Mouse (Mus musculus) hindbrain, embryonic 11.5 days (tissue): ENCODE data around the gene Syn3. TPM values are rescaled to one million over a fixed set of nuclear protein-coding genes. Genes with fewer than 3 reads are reported as not detected.

Experiments
- ATAC-seq: fragments of 200-750 bp; cut with Nextera tagmentation; 2 replicates; pipeline ENCODE4 v1.8.0; 2017; ENCODE audit warnings: mild to moderate bottlenecking, moderate TSS enrichment, moderate library complexity; ENCODE audit not compliant: low FRiP score
- DNase-seq: peaks from one replicate; pipeline ENCODE4 v3.0.0-alpha.2; 2015; ENCODE audit warnings: low spot score
- H3K27ac ChIP-seq: fragments of 300-500 bp; sonication (generic); 2 replicates; pipeline ENCODE4 v1.5.1; 2014; ENCODE audit warnings: mild to moderate bottlenecking, low read depth, low read length
- H3K27me3 ChIP-seq: fragments of 300-500 bp; sonication (generic); 2 replicates; pipeline ENCODE4 v1.6.1; 2014; ENCODE audit warnings: mild to moderate bottlenecking, low read length, moderate library complexity, mixed read lengths; ENCODE audit not compliant: control insufficient read depth, insufficient read depth
- H3K36me3 ChIP-seq: fragments of 300-500 bp; sonication (generic); 2 replicates; pipeline ENCODE4 v1.6.1; 2014; ENCODE audit warnings: mild to moderate bottlenecking, low read length, moderate library complexity, mixed read lengths; ENCODE audit not compliant: control insufficient read depth, insufficient read depth
- H3K4me1 ChIP-seq: fragments of 300-500 bp; sonication (generic); replicated peaks from 2 replicates; pipeline ENCODE4 v1.6.1; 2014; ENCODE audit warnings: low read length, mixed read lengths; ENCODE audit not compliant: control insufficient read depth, insufficient read depth
- H3K4me2 ChIP-seq: fragments of 300-500 bp; sonication (generic); replicated peaks from 2 replicates; pipeline ENCODE4 v1.6.1; 2014; ENCODE audit warnings: mild to moderate bottlenecking, low read depth, low read length
- H3K4me3 ChIP-seq: fragments of 300-500 bp; sonication (generic); 2 replicates; pipeline ENCODE4 v1.5.1; 2014; ENCODE audit warnings: low read depth, low read length
- H3K9ac ChIP-seq: fragments of 300-500 bp; sonication (generic); 2 replicates; pipeline ENCODE4 v1.6.1; 2014; ENCODE audit warnings: low read depth, low read length
- H3K9me3 ChIP-seq: fragments of 300-500 bp; sonication (generic); 2 replicates; pipeline ENCODE4 v1.6.1; 2016; ENCODE audit warnings: low read length; ENCODE audit not compliant: control insufficient read depth
- WGBS: fragments of 180-500 bp; shearing (Covaris S2); extraction: QIAGEN DNeasy Blood & Tissue Kit; methylation state at CpG from one replicate; pipeline ENCODE4 v1.1.7; 2014; 5-methylcytosine and 5-hydroxymethylcytosine counted together
- polyA plus RNA-seq: library from polyadenylated mRNA; unstranded; fragments of >200 nt; fragmentation: Nextera tagmentation; extraction: Ambion mirVana; gene quantifications from 2 replicates; pipeline ENCODE4 v1.2.1, GENCODE M21; 2014

Syn3 gene
- polyA plus RNA-seq, 1 experiment from 2014 or later, result 5.9 TPM

DNA sequence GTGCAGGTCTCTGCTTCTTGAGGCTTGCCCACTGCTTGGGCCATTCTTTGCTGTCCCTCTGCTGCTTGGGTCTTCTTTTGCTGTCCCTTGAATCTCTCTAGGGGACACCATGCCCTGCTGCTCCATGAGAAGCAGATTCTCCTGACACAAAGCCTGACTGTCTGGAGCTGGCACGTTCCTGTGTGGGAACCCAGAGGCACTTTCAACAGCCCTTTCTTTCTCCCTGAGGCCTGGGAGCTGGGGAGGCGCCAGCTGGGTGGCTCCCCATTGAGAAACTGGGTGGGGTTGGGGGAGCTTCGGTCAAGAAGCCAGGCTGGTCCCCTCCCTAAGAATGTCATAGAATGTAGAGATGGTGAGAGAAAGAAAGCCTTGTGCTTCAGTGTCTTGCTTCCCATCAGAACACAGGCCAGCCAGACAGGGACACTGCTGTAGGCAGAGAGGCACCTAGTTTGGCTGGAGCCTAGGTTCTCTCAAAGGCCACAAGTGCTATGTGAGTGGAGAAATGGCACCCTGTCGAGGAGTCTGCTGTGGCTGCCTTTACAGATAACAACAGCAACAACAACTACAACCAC is 304.7 kb downstream of the Syn3 start:
- no peaks in the 10 kb centered on the region for H3K4me1 ChIP-seq
- no peak overlapping the region for H3K4me2 ChIP-seq
- H3K4me3 ChIP-seq, result no peak overlapping the region
- no peak overlapping the region for H3K9ac ChIP-seq
- no peaks in the 10 kb centered on the region for H3K9me3 ChIP-seq
- 53% methylated on average over 4 of the region's 4 CpGs for WGBS
- DNase-seq (no peak), ATAC-seq (no peak)
- no peak overlapping the region for H3K27ac ChIP-seq
- H3K36me3 ChIP-seq, result no peaks in the 10 kb centered on the region
- no peaks in the 10 kb centered on the region for H3K27me3 ChIP-seq

DNA sequence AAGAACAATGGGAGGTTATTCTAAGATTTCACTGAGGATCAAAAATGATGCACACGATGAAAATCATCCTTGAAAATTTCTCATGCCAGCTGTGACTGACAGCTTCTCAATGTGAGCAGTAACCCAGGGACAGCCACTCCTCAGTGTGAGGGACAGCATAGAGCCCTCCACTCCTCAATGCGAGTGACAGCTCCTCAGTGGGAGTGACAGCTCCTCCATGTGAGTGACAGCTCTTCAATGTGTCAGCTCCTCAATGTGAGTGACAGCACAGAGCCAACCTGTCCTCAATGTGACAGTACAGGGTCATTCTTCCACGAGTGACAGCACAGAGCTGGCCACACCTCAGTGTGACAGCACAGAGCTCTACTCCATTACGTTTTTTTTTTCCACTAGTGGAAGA is 310.1 kb downstream of the Syn3 start:
- no peak for DNase-seq
- 81% methylated on average over 4 of the region's 4 CpGs for WGBS
- Histone ChIP-seq H3K4me2 (no peak overlapping the region), H3K27me3 (no peaks in the 10 kb centered on the region), H3K9ac (no peak overlapping the region), H3K9me3 (no peaks in the 10 kb centered on the region), H3K36me3 (no peaks in the 10 kb centered on the region), H3K4me3 (no peak overlapping the region), H3K27ac (no peak overlapping the region), H3K4me1 (no peaks in the 10 kb centered on the region)
- ATAC-seq, result no peak

DNA sequence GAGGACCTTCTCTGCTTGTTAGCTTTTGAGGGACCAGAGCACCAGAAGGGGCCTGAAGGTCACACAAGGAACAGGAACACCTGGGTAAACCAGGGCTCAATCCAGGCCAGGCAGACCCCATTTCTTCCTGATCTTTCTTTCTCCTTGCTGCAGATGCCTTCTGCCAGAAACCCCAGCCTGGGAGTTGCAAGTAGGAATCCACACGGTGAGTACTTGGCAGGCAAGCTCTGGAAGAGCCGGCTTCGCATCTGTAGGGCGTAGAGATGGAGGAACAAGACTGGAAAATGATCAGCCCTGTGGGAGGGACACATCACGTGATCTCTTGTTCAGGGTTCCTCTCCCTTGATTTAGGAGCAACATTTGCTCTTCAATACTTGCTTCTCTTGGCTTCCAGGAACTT is 310.8 kb downstream of the Syn3 start:
- no peak overlapping the region for H3K4me2 ChIP-seq
- no peak overlapping the region for H3K27ac ChIP-seq
- DNase-seq, result no peak
- H3K36me3 ChIP-seq, result no peaks in the 10 kb centered on the region
- no peaks in the 10 kb centered on the region for H3K9me3 ChIP-seq
- no peaks in the 10 kb centered on the region for H3K4me1 ChIP-seq
- 85% methylated on average over 5 of the region's 5 CpGs for WGBS
- ATAC-seq, result no peak
- no peak overlapping the region for H3K9ac ChIP-seq
- H3K27me3 ChIP-seq, result no peaks in the 10 kb centered on the region
- no peak overlapping the region for H3K4me3 ChIP-seq

GRCm38 (mm10) chr10:86183148-86183885 is 315.4 kb downstream of the Syn3 start:
- no peaks in the 10 kb centered on the region for H3K27me3 ChIP-seq
- no peaks in the 10 kb centered on the region for H3K4me1 ChIP-seq
- H3K4me2 ChIP-seq, result no peak overlapping the region
- H3K9ac ChIP-seq, result no peak overlapping the region
- H3K27ac ChIP-seq, result no peak overlapping the region
- WGBS, result 74% methylated on average over 8 of the region's 8 CpGs
- no peaks in the 10 kb centered on the region for H3K9me3 ChIP-seq
- no peaks in the 10 kb centered on the region for H3K36me3 ChIP-seq
- ATAC-seq (no peak), DNase-seq (no peak)
- no peak overlapping the region for H3K4me3 ChIP-seq

DNA sequence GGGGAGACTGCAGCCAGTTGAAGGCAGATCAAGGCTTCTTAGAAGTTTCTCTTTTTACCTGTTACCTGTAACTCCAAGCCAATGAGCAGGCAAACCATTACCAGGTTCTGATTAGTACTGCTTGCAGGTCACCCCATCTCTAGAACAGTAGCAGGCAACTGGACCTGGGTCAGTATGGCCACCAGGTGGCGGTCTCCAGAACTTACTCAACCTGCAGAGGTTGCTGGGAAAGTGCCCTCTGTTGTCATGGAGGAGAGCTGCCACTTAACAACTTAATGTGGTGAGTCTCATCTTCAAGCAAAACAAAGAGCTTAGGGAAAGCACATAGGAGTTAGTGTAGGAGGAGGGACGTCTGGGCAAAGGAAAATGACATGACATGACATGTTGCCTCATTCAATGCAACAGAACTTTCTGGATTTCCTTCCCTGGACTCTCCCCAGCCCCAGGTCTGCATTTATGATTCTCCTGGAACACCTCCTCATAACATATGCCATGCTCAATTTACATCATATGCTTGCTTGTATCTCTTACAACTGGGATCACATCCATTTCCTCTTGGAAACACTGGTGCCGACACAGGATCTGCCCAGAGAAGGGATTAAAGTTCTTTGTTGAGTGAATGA is 316.4 kb downstream of the Syn3 start:
- H3K36me3 ChIP-seq, result no peaks in the 10 kb centered on the region
- 47% methylated on average over 3 of the region's 3 CpGs for WGBS
- no peak overlapping the region for H3K4me2 ChIP-seq
- ATAC-seq, result no peak
- H3K4me1 ChIP-seq, result no peaks in the 10 kb centered on the region
- H3K9me3 ChIP-seq, result no peaks in the 10 kb centered on the region
- no peak overlapping the region for H3K27ac ChIP-seq
- no peak overlapping the region for H3K4me3 ChIP-seq
- DNase-seq, result peak; percentile 57
- no peak overlapping the region for H3K9ac ChIP-seq
- no peaks in the 10 kb centered on the region for H3K27me3 ChIP-seq

DNA sequence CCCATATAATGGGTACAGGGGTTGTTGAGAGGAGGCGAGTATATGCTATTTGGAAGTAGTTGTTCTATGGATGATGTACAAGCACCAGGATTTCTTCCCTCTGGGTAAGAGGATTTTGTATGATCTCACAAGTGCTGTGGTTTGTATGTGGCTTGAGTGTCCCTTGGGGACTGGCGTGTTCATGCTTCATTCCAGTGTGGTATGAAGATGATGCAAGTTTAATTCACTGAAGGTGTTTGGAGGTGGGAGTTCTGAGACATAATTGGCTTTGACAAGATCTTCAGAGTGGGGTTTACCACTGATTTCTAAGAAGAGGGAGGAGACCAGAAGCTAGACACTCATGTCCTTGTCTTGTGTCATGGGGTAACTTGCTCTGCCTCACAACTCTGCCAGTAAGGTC is 322.3 kb downstream of the Syn3 start:
- no peak overlapping the region for H3K9ac ChIP-seq
- DNase-seq (no peak), ATAC-seq (no peak)
- 95% methylated on average over 2 of the region's 2 CpGs for whole genome bisulfite sequencing
- H3K27me3 ChIP-seq, result no peaks in the 10 kb centered on the region
- H3K4me1 ChIP-seq, result no peaks in the 10 kb centered on the region
- no peak overlapping the region for H3K4me3 ChIP-seq
- H3K27ac ChIP-seq, result no peak overlapping the region
- no peaks in the 10 kb centered on the region for H3K36me3 ChIP-seq
- no peak overlapping the region for H3K4me2 ChIP-seq
- H3K9me3 ChIP-seq, result no peaks in the 10 kb centered on the region

DNA sequence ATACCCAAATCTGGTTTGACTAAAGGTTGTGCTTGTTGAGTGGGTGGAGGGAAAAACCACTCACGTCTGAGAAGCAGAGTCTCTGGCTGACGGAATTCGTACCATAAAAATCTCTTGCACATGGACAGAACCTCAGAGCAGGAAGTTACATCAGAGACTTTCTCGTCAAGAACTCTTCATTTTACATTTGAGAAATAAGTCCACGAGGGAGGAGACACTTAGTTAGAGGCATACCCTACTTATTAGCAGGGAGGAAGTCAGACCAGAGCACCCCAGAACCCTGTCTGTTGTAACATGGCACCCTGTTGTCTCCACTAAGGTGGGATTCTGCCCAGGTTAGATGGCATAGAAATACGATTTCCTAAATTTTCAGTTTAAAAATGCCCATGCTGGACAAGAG is 324.7 kb downstream of the Syn3 start:
- H3K4me3 ChIP-seq, result no peak overlapping the region
- H3K27ac ChIP-seq, result no peak overlapping the region
- no peaks in the 10 kb centered on the region for H3K27me3 ChIP-seq
- no peak overlapping the region for H3K4me2 ChIP-seq
- 91% methylated on average over 6 of the region's 6 CpGs for WGBS
- no peaks in the 10 kb centered on the region for H3K4me1 ChIP-seq
- H3K9ac ChIP-seq, result no peak overlapping the region
- ATAC-seq (no peak), DNase-seq (no peak)
- H3K36me3 ChIP-seq, result no peaks in the 10 kb centered on the region
- H3K9me3 ChIP-seq, result no peaks in the 10 kb centered on the region

GRCm38 (mm10) chr10:86173284-86173683 is 325.4 kb downstream of the Syn3 start:
- no peak for DNase-seq
- WGBS, result 92% methylated on average over 4 of the region's 4 CpGs
- no peaks in the 10 kb centered on the region for H3K4me1 ChIP-seq
- ATAC-seq, result no peak
- H3K4me2 ChIP-seq, result no peak overlapping the region
- H3K27ac ChIP-seq, result no peak overlapping the region
- H3K9me3 ChIP-seq, result no peaks in the 10 kb centered on the region
- no peaks in the 10 kb centered on the region for H3K27me3 ChIP-seq
- H3K4me3 ChIP-seq, result no peak overlapping the region
- no peaks in the 10 kb centered on the region for H3K36me3 ChIP-seq
- no peak overlapping the region for H3K9ac ChIP-seq

GRCm38 (mm10) chr10:86171246-86171645 is 327.4 kb downstream of the Syn3 start:
- no peak overlapping the region for H3K4me3 ChIP-seq
- 91% methylated on average over 1 of the region's 1 CpGs for WGBS
- no peaks in the 10 kb centered on the region for H3K4me1 ChIP-seq
- H3K4me2 ChIP-seq, result no peak overlapping the region
- no peaks in the 10 kb centered on the region for H3K9me3 ChIP-seq
- DNase-seq, result no peak
- no peak for ATAC-seq
- no peaks in the 10 kb centered on the region for H3K27me3 ChIP-seq
- H3K27ac ChIP-seq, result no peak overlapping the region
- no peak overlapping the region for H3K9ac ChIP-seq
- no peaks in the 10 kb centered on the region for H3K36me3 ChIP-seq
